Mouse (Mus musculus) CD4-positive helper T cell, adult 2 months (primary cell): ENCODE results near the gene 1810013L24Rik.
A peak's percentile ranks its signal among the peaks of the same experiment; 100 is the strongest.
"Not testable (repeated sequence)": the region's sequence is repeated elsewhere in the genome, so short reads cannot be mapped to it uniquely, and the experiment has no call there.

Experiments used
- DNase-seq: peaks from one replicate; pipeline ENCODE4 v3.0.0-alpha.2; 2012; ENCODE audit warnings: low read depth, missing footprints, low spot score

1810013L24Rik gene

GRCm38 (mm10) chr16:8836876-8837275, 7.0 kb downstream of the 1810013L24Rik start:
- DNase-seq = no peak

DNA sequence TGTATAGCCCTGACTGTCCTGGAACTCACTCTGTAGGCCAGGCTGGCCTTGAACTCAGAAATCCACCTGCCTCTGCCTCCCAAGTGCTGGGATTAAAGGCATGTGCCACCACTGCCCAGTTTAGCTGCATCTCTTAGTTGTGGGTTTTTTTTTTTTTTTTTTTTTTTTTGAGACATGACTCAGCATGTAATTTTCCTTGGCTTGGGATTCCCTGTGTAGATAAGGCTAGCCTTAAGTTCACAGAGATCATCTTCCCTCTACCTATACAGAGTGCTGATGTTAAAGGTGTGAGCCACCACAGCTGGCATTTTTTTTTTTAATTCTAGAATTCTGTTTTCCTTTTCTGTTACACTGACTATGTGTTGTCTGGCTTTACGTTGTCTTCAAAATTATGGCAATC, 7.7 kb downstream of the 1810013L24Rik start:
- no peak for DNase-seq

GRCm38 (mm10) chr16:8838921-8839320, 9.0 kb downstream of the 1810013L24Rik start:
- DNase-seq = no peak

DNA sequence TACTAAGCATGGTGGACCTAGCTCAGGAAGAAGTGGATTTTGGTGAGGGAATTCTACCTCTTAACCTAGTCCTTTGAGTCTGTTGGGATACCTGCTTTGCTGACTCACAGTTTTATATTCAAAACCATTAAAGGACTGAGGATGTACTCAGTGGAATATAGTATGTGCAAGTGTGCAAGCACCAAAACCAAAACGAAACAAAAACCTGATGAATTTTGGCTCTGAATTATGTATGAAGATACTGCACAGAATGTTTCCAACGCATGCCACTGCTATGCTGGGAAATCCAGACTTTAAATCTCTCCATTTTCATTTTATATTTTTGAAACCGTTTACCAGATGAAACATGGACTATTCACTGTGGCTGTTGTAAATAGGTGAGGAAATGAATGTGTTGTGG, 10.7 kb downstream of the 1810013L24Rik start:
- peak; percentile 33 for DNase-seq

- DNase-seq = peak; percentile 44
Observed at GRCm38 (mm10) chr16:8842962-8843361, 13.1 kb downstream of the 1810013L24Rik start.

DNA sequence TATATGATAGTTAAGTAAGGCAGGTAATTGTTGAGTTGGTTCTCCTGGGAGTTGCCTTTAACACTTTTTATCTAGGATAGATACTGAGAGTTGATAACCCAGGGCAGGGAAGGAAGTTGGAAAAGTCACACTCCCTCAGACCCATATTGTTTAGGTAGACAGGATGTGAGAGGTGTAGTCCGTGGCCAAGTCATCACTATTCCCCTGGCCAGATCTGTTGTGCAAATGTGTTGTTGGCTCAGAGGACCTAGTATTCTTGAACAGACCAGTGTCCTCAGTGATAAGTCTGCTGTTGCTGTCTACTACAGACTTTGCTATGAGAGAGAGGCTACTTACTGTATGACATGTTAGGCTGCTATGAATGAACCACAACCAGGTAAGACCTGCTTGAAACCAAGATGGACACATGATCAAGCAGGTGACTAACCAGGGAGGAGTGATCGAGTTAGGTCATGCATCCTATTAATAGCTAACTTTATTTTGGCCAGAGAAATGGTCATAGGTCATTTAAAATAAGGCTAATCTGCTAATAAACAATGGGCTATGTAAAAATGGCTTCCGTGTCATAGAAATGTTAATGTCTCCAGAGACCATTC, 13.8 kb downstream of the 1810013L24Rik start:
- no peak for DNase-seq

- DNase-seq = no peak
Observed at GRCm38 (mm10) chr16:8845986-8846385, 16.1 kb downstream of the 1810013L24Rik start.

DNA sequence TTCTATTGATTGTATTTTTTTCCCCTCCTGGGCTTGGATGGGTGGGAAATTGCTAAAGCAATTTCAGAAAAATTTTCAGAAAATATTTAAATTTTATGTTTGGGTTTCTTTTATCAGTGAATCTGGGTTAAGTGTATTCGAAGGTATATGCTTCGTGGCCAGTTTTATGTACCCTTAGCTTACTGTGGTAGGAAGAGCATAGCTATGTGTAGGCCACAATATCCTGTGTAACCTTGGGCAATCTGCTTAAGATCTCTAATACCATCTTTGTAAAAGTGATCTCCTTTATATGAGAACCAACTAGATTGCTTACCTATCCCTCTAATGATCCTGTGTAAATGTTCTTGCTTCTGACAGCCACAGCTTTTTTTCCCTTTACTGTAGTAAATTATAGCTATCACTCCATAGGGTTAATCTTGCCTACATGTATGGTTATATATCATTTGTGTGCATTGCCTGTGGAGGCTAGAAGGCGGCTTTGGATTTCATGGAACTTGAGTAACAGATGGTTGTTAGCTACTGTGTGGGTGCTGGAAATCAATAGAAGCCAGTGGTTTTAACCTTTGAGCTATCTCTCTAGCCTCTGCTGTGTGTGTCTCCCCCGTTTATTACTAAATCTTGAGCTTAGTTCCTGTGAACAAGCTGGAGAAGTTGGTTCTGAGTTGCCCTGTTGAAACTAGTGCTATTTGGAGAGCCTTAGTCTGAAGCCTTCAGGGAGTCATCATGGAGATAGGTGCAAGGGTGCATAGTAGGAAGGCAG, 18.6 kb downstream of the 1810013L24Rik start:
- peak; percentile 24 for DNase-seq

GRCm38 (mm10) chr16:8849929-8850328, 20.0 kb downstream of the 1810013L24Rik start:
- DNase-seq = peak; percentile 22

GRCm38 (mm10) chr16:8855143-8855542, 25.2 kb downstream of the 1810013L24Rik start:
- no peak for DNase-seq

DNA sequence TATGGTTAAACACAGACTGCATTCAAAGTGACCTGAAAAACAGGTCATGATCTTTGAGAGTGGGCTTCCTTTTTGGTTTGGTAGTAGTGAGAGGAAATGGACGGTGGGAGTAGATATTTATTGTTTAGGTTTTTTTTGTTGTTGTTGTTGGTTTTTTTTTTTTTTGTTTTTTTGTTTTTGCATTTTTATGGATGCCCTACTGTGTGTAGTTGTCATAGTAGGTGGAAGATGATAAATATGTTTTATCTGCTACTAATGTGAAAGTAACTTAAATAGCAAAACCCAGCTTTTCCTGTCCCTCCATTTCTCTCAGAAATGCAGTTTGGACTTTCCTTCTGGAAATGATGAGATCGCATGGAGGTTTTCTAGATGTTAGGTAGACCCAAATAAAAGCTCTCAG, 26.9 kb downstream of the 1810013L24Rik start:
- DNase-seq = no peak

DNA sequence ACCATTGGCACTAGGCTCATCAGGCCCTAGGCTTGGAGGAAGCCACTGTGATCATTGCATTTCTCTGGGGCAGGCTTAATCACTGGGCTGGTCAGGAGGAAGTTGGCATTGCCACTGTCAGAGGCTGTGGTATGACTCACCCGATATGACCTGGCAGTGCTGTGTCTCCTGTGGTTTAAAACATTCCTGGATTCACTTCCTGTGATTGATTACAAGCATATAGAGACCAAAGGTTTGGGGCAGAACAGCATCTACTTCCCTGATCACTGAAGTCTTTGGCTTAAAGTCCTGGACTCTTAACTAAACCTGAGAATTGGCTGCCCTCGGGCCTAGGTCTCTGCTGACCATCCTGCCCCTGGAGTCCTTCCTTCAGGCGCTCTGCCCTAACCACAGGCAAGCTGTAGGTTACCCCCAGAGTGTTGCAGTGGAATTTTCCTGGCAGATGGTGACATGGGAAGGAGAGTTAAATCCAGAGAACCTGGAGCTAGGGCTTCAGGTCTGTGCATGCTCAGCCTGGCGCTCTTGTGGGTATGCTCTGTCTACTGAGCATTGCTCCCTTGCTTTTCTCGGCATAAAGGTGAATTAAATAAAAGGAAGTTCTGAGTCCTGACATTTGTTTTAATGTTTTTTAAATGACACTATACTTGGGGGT, 32.6 kb downstream of the 1810013L24Rik start:
- no peak for DNase-seq

- DNase-seq = no peak
Observed at GRCm38 (mm10) chr16:8864223-8864631, 34.3 kb downstream of the 1810013L24Rik start.

- DNase-seq = no peak
Observed at GRCm38 (mm10) chr16:8867406-8867955, 37.6 kb downstream of the 1810013L24Rik start.

- no peak for DNase-seq
Observed at GRCm38 (mm10) chr16:8868506-8868905, 38.6 kb downstream of the 1810013L24Rik start.

DNA sequence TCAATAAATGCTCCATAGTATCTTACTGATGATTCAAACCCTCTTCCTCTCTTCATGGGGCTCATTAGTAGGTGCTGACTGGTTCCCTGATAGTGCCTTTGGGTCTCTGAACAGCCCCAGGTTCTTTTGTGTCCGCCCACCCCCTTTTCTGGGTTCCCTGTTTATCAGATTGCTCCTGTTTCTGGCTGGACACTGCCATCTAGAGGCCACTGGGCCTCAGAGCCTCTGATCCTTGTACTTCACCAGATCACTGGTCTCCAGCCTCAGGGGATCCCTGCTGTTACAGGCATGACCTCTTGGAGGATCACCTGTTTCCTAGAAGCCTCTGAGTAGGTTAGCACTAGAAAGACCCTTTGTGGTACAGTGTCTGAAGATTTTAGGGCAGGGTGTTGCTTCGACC, 39.8 kb downstream of the 1810013L24Rik start:
- peak; percentile 76 for DNase-seq

DNA sequence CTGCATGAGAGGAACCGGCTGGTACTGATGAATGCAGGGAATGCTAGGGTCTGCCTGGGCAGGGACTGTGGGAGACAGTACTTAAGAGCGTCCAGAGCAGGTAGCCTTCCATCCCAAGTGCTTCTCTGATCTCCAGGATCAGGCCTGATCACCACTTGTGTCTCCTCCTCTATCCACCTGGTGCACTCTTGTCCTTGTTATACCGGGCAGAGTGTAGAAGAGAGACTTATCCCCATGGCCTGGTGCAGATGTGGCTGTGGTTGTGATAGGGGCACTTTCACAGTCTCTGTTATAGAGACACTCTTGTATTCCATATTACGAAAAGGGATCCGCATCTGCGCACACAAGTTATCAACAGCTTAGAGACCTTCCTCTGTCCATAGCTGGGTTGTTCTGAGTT, 41.5 kb downstream of the 1810013L24Rik start:
- DNase-seq = no peak

- no peak for DNase-seq
Observed at GRCm38 (mm10) chr16:8872019-8872418, 42.1 kb downstream of the 1810013L24Rik start.

GRCm38 (mm10) chr16:8872486-8872885, 42.6 kb downstream of the 1810013L24Rik start:
- DNase-seq = no peak

- DNase-seq = no peak
Observed at GRCm38 (mm10) chr16:8880076-8880475, 50.2 kb downstream of the 1810013L24Rik start.

GRCm38 (mm10) chr16:8883674-8884241, 53.9 kb downstream of the 1810013L24Rik start:
- peak; percentile 61 for DNase-seq

- not testable (repeated sequence) for DNase-seq
Observed at GRCm38 (mm10) chr16:8894214-8894613, 64.3 kb downstream of the 1810013L24Rik start.
